Mouse (Mus musculus) myocyte (in vitro differentiated cells): ENCODE data around the gene Gm9970.

ENCODE experiments used
- CEBPB ChIP-seq: IDR thresholded peaks from 2 replicates; pipeline ENCODE4 v1.6.1; 2011; ENCODE audit warnings: mild to moderate bottlenecking, moderate library complexity; ENCODE audit not compliant: poor library complexity, insufficient read depth, severe bottlenecking
- E2F4 ChIP-seq: IDR thresholded peaks from one replicate; pipeline ENCODE4 v1.6.1; 2011; ENCODE audit warnings: mild to moderate bottlenecking, control low read depth, moderate library complexity; ENCODE audit not compliant: insufficient read depth
- MAX ChIP-seq: IDR thresholded peaks from one replicate; pipeline ENCODE4 v1.6.1; 2011; ENCODE audit warnings: low read depth, mild to moderate bottlenecking, control low read depth
- MYOD1 ChIP-seq, 3 experiments: IDR thresholded peaks; one replicate each; pipeline ENCODE4 v1.6.1; 2011; ENCODE audit warnings: control low read depth in 2 of 3, low read depth in 2 of 3, mild to moderate bottlenecking in 2 of 3, moderate library complexity in 1 of 3; ENCODE audit not compliant: insufficient read length in 2 of 3, control insufficient read depth in 1 of 3
- MYOG ChIP-seq, 3 experiments: IDR thresholded peaks; one replicate each; pipeline ENCODE4 v1.6.1; 2011; ENCODE audit warnings: control low read depth in 2 of 3, low read depth in 2 of 3, mild to moderate bottlenecking in 2 of 3; ENCODE audit not compliant: insufficient read length in 2 of 3, control insufficient read depth in 1 of 3, insufficient read depth in 1 of 3
- POLR2A ChIP-seq: IDR thresholded peaks from one replicate; pipeline ENCODE4 v1.6.1; 2011; ENCODE audit warnings: low read depth, mild to moderate bottlenecking, control low read depth, moderate library complexity; ENCODE audit not compliant: insufficient read length
- POLR2AphosphoS2 ChIP-seq: IDR thresholded peaks from one replicate; pipeline ENCODE4 v1.6.1; 2011; ENCODE audit warnings: low read depth, control low read depth; ENCODE audit not compliant: insufficient read length
- REST ChIP-seq: IDR thresholded peaks from one replicate; pipeline ENCODE4 v1.6.1; 2011; ENCODE audit warnings: mild to moderate bottlenecking, control low read depth, moderate library complexity; ENCODE audit not compliant: insufficient read depth, insufficient read length
- SRF ChIP-seq: IDR thresholded peaks from one replicate; pipeline ENCODE4 v1.6.1; 2011; ENCODE audit warnings: low read depth; ENCODE audit not compliant: control insufficient read depth, insufficient read length
- TCF12 ChIP-seq: IDR thresholded peaks from one replicate; pipeline ENCODE4 v1.6.1; 2011; ENCODE audit warnings: mild to moderate bottlenecking, control low read depth; ENCODE audit not compliant: poor library complexity, insufficient read depth, severe bottlenecking
- TCF3 ChIP-seq: IDR thresholded peaks from one replicate; pipeline ENCODE4 v1.6.1; 2011; ENCODE audit warnings: low read depth, control low read depth; ENCODE audit not compliant: insufficient read length
- USF1 ChIP-seq: IDR thresholded peaks from one replicate; pipeline ENCODE4 v1.6.1; 2011; ENCODE audit warnings: low read depth, mild to moderate bottlenecking, control low read depth, moderate library complexity

- TF ChIP-seq POLR2A (no peak), POLR2AphosphoS2 (no peak), REST (no peak), MAX (no peak), TCF3 (no peak), TCF12 (no peak), MYOD1 (IDR thresholded peaks at IDR 0.05; ENCODE audit: control insufficient read depth in 1 of 3, insufficient read length in 2 of 3, low read depth in 2 of 3) (no peak), USF1 (no peak), CEBPB (no peak), MYOG (IDR thresholded peaks at IDR 0.05; ENCODE audit: control insufficient read depth in 1 of 3, insufficient read depth in 1 of 3, insufficient read length in 2 of 3, low read depth in 2 of 3) (no peak), SRF (no peak), E2F4 (no peak)
These were observed 37.2 kb downstream of the Gm9970 start for GRCm38 (mm10) chr5:31203866-31204265.
